Mouse (Mus musculus): Measurements from ENCODE around the gene Lamb1. TPM values are rescaled to one million over a fixed set of nuclear protein-coding genes. Genes with fewer than 3 reads are reported as not detected.

The Lamb1 gene
- total RNA-seq (2015; ENCODE audit: low replicate concordance) (1.1 TPM in 1 of 2 replicates, not detected in the other), total RNA-seq (2017; ENCODE audit: low replicate concordance) (0.64 and 1.1 TPM in 2 replicates)

GRCm38 (mm10) chr12:31265005-31265721, at the start of gene Lamb1:
TSS of gene Lamb1 (plus strand) at chr12:31265234.
- no peak for ATAC-seq (replicated peaks; ENCODE audit: low FRiP score, poor library complexity, severe bottlenecking)

GRCm38 (mm10) chr12:31217232-31217631, 47.8 kb upstream of the Lamb1 start:
- ATAC-seq (replicated peaks; ENCODE audit: low FRiP score, poor library complexity, severe bottlenecking): no peak

DNA sequence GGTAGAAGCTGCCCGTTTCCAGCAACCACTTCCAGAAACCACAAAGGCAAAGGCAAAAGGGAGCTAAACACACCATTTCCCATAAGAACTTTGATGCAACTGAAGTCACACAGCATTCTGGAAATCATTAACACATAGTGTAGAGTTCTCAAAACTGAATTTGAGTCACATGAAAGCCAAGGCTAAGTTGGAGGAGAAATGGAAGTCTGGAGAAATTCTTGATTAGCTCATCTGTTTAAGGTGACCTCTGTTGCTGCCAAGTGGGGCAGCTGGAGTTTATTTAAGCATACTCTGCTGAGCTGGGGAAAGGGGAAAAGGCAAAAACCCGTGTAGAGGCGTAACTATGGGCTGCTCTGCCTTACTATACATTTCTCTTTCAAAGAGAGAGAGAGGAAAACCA, 46.3 kb upstream of the Lamb1 start:
- no peak for ATAC-seq (replicated peaks; ENCODE audit: low FRiP score, poor library complexity, severe bottlenecking)

GRCm38 (mm10) chr12:31221522-31221921, 43.5 kb upstream of the Lamb1 start:
- ATAC-seq (replicated peaks; ENCODE audit: low FRiP score, poor library complexity, severe bottlenecking): no peak

DNA sequence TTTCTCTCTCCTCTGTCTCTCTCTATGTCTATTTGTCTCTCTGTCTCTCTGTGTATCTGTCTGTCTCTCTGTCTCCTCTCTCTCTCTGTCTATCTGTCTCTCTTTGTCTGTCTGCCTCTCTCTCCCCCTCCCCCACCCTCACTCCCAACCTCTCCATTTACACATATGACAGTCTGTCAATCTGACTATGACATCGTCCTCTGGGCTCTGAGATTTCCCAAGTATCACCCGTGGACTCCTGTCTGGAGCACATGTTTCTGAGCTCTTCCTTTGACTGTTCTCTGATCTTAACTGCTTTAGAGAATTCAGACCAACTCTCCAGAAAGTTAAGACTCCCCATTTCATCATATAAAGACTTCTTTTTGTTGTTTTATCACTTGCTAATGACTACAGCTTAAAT, 42.8 kb upstream of the Lamb1 start:
- ATAC-seq (replicated peaks; ENCODE audit: low FRiP score, poor library complexity, severe bottlenecking): no peak

DNA sequence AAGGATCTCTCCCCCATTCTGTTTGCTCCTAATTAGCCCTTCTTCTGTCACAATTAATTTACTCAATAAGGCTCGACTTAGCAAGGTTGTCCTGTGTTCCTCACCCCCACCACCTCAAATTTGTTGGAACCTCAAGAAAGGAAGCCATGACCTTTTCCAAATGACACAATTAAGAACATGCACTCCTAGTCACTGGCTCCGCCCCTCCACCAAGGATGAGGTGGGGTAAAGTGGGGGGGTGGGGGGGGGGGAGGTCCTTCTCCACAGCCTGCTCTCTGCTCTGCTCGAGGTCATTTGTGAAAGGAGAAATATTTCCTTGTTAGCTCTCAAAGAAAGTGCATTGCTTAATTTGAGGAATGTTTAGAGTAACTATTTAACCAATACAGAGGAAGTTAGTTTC, 42.3 kb upstream of the Lamb1 start:
- ATAC-seq (replicated peaks; ENCODE audit: low FRiP score, poor library complexity, severe bottlenecking): no peak

- no peak for ATAC-seq (replicated peaks; ENCODE audit: low FRiP score, poor library complexity, severe bottlenecking)
These were observed 39.6 kb upstream of the Lamb1 start for GRCm38 (mm10) chr12:31225451-31225850.

- no peak for ATAC-seq (replicated peaks; ENCODE audit: low FRiP score, poor library complexity, severe bottlenecking)
These were observed 37.9 kb upstream of the Lamb1 start for GRCm38 (mm10) chr12:31227167-31227566.

DNA sequence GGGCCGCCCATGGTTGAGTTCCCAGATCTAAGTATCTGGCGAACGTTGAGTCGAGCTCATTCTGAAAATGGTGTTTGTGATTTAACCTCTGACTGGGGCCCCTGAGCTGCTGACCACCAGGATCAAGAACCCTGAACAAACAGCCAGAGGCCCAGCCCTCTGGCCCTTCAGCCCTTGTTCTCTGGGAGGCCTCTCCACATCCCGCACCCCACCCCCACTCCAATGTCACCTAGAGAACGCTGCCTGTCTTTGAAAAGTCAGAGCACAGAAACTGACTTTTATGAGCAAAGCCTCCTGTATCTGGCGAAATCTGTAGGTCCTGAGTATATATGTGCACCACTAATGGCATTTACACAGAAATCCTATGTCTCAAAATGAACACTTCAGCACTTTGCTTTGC, 36.2 kb upstream of the Lamb1 start:
- no peak for ATAC-seq (replicated peaks; ENCODE audit: low FRiP score, poor library complexity, severe bottlenecking)

DNA sequence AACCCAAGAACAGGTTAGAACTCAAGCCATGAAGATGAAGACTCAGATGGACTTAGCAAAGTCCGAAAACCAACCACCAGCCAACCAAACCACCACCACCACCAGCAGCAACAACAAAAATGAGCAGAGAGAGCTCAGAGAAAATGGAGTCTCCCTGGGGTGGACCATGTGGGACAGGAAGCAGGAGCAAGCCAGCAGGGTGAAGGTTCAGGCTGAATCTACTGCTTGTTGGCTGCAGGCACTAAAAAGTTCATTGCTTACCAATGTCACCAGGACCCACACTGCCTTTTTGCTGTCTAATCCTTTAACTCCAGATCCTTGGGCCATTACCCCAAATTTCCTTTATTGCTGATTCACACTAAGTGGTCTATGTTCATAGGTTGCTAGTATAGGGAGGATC, 32.4 kb upstream of the Lamb1 start:
- no peak for ATAC-seq (replicated peaks; ENCODE audit: low FRiP score, poor library complexity, severe bottlenecking)

DNA sequence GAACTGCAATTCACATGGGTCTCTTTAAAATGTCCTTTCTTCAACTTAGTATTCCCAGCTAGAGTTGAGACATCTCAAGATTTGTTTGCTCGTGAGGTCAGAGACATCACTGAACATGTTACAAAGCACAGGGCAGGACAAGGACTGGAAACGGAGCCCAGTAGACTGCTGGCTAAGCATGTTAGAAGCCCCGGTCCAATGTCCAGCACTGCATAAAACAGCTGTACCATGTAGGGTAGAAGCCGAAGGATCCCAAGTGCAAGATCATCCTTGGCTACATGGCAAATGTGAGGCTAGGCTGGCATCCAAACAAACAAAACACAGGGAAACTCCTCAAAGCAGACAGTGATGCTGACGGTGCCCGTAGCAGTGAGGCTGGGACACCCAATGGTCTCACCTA, 30.0 kb upstream of the Lamb1 start:
- ATAC-seq (replicated peaks; ENCODE audit: low FRiP score, poor library complexity, severe bottlenecking): no peak

GRCm38 (mm10) chr12:31236861-31237595, 28.0 kb upstream of the Lamb1 start:
- no peak for ATAC-seq (replicated peaks; ENCODE audit: low FRiP score, poor library complexity, severe bottlenecking)

DNA sequence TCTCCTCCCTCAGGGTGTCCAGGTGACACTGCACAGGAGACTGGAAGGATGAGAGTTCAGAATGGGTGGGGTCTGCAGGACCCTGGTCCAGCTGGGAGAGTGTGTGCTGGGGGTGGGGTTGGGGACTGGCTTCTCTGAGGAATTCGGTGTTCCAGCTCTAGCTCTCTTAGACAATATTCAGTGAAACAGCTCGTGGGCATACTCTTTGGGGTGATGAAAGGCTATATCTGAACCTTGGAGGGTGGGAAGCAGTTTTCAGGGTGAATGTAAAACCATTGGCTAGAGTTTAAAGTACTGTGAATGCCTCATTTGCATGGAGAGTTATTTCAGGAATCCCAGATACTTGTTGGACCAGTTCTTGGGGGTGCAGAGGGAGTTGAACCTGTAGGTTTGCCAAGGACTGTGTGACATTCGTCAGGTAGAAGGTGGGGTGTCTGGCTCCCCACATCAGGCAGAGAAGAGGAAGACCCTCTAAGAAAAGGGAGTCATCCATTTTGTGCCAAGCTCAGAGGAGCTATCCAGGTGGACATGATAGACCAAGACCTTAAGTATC, 25.9 kb upstream of the Lamb1 start:
- ATAC-seq (replicated peaks; ENCODE audit: low FRiP score, poor library complexity, severe bottlenecking): no peak

DNA sequence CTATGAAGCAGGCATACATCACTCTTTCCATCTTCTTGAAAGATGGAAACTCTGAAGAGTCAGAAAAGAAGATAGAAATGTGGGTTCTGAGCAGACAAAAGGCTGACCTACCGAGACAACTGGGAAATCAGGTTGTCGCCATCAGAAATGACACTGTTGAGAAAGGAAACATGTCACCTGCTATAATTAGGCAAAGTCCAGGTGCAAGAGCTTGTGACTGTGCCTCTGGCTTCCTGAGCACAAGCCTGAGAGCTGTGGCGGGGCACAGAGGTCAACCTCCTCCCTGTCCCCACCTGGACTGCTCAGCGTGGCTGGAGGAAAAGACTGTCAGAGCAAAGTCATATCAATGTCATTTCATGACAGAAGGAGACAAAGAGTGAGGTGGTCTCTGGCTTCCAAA, 25.2 kb upstream of the Lamb1 start:
- no peak for ATAC-seq (replicated peaks; ENCODE audit: low FRiP score, poor library complexity, severe bottlenecking)

- ATAC-seq (replicated peaks; ENCODE audit: low FRiP score, poor library complexity, severe bottlenecking): no peak
These were observed 24.6 kb upstream of the Lamb1 start, which contains the start of gene Gm6993 for GRCm38 (mm10) chr12:31240470-31240869. TSS of gene Gm6993 (plus strand) at chr12:31240770.

- ATAC-seq (replicated peaks; ENCODE audit: low FRiP score, poor library complexity, severe bottlenecking): no peak
These were observed 23.3 kb upstream of the Lamb1 start for GRCm38 (mm10) chr12:31241595-31242342.

GRCm38 (mm10) chr12:31244001-31244400, 21.0 kb upstream of the Lamb1 start:
- no peak for ATAC-seq (replicated peaks; ENCODE audit: low FRiP score, poor library complexity, severe bottlenecking)

GRCm38 (mm10) chr12:31244691-31245090, 20.3 kb upstream of the Lamb1 start:
- no peak for ATAC-seq (replicated peaks; ENCODE audit: low FRiP score, poor library complexity, severe bottlenecking)

- no peak for ATAC-seq (replicated peaks; ENCODE audit: low FRiP score, poor library complexity, severe bottlenecking)
These were observed 18.9 kb upstream of the Lamb1 start for GRCm38 (mm10) chr12:31246153-31246552.

DNA sequence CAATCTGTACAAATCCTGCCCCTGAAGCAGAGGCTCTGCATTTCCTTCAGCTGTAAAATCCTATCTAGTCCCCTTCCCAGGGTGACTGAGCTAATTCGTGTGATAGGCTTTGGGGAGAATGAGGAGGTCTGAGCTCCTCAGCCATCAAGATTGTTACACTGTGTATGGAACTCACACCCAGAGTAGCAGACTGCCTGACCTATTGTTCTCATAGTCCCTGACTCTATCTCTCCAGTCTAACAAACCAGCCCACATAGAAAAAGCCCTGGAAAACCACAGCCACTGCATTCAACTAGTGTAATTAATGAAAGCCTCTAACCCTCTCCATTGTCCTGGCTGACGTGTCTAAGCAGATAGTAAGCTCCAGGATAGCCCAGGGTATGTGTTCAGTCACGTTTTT, 18.4 kb upstream of the Lamb1 start:
- no peak for ATAC-seq (replicated peaks; ENCODE audit: low FRiP score, poor library complexity, severe bottlenecking)

Data from erythroid progenitor cell, adult 5-6 weeks (primary cell).